Mouse (Mus musculus): ENCODE results near the gene Ccdc138.
A peak's percentile ranks its signal among the peaks of the same experiment; 100 is the strongest.
"Not testable (repeated sequence)": the region's sequence is repeated elsewhere in the genome, so short reads cannot be mapped to it uniquely, and the experiment has no call there.

Gene Ccdc138

GRCm38 (mm10) chr10:58497320-58498284 is at the start of gene Ccdc138:
Ccdc138 (plus strand) TSS chr10:58497948.
- peak; percentile 91 for DNase-seq

GRCm38 (mm10) chr10:58451575-58451974 is 46.2 kb upstream of the Ccdc138 start:
- DNase-seq, result no peak

GRCm38 (mm10) chr10:58452185-58452584 is 45.6 kb upstream of the Ccdc138 start:
- DNase-seq, result no peak

- DNase-seq, result no peak
Observed at GRCm38 (mm10) chr10:58459896-58460295, 37.9 kb upstream of the Ccdc138 start.

GRCm38 (mm10) chr10:58477086-58477755 is 20.5 kb upstream of the Ccdc138 start:
- DNase-seq, result peak; percentile 71

- DNase-seq, result no peak
Observed at GRCm38 (mm10) chr10:58478071-58478578, 19.6 kb upstream of the Ccdc138 start.

- no peak for DNase-seq
Observed at GRCm38 (mm10) chr10:58479954-58480490, 17.7 kb upstream of the Ccdc138 start.

- no peak for DNase-seq
Observed at GRCm38 (mm10) chr10:58491031-58491430, 6.7 kb upstream of the Ccdc138 start.

- DNase-seq, result no peak
Observed at GRCm38 (mm10) chr10:58495637-58496036, 2.1 kb upstream of the Ccdc138 start.

GRCm38 (mm10) chr10:58496732-58497131 is 1.0 kb upstream of the Ccdc138 start:
- no peak for DNase-seq

- DNase-seq, result no peak
Observed at GRCm38 (mm10) chr10:58498516-58498915, 768 bp downstream of the Ccdc138 start.

- DNase-seq, result no peak
Observed at GRCm38 (mm10) chr10:58529358-58529757, 31.6 kb downstream of the Ccdc138 start.

- DNase-seq, result no peak
Observed at GRCm38 (mm10) chr10:58530896-58531790, 33.4 kb downstream of the Ccdc138 start.

GRCm38 (mm10) chr10:58532177-58532576 is 34.4 kb downstream of the Ccdc138 start:
- DNase-seq, result no peak

- not testable (repeated sequence) for DNase-seq
Observed at GRCm38 (mm10) chr10:58536276-58536675, 38.5 kb downstream of the Ccdc138 start.

- DNase-seq, result no peak
Observed at GRCm38 (mm10) chr10:58540613-58541012, 42.9 kb downstream of the Ccdc138 start.

GRCm38 (mm10) chr10:58548739-58549138 is 51.0 kb downstream of the Ccdc138 start:
- no peak for DNase-seq

GRCm38 (mm10) chr10:58554693-58555387 is 57.1 kb downstream of the Ccdc138 start:
- no peak for DNase-seq

- DNase-seq, result peak; percentile 32
Observed at GRCm38 (mm10) chr10:58559098-58559497, 61.4 kb downstream of the Ccdc138 start.

GRCm38 (mm10) chr10:58559901-58560300 is 62.2 kb downstream of the Ccdc138 start:
- peak; percentile 13 for DNase-seq

GRCm38 (mm10) chr10:58560521-58560920 is 62.8 kb downstream of the Ccdc138 start:
- DNase-seq, result no peak

All from layer of hippocampus, adult 9-11 months (tissue).